Mouse (Mus musculus) neural tube, embryonic 11.5 days (tissue): ENCODE data around the gene Stn1. TPM values are rescaled to one million over a fixed set of nuclear protein-coding genes. Genes with fewer than 3 reads are reported as not detected.

Experiments used
- ATAC-seq: fragments of 200-750 bp; cut with Nextera tagmentation; 2 replicates; pipeline ENCODE4 v1.8.0; 2017; ENCODE audit warnings: moderate number of reproducible peaks, mild to moderate bottlenecking, moderate TSS enrichment, moderate library complexity; ENCODE audit not compliant: insufficient read depth, low FRiP score, low TSS enrichment
- DNase-seq: peaks from one replicate; pipeline ENCODE4 v3.0.0-alpha.2; 2015; ENCODE audit warnings: low spot score
- H3K27ac ChIP-seq: fragments of 300-500 bp; sonication (generic); 2 replicates; pipeline ENCODE4 v1.5.1; 2014; ENCODE audit warnings: low read depth, mild to moderate bottlenecking, low read length
- H3K27me3 ChIP-seq: fragments of 300-500 bp; sonication (generic); 2 replicates; pipeline ENCODE4 v1.6.1; 2014; ENCODE audit warnings: mild to moderate bottlenecking, low read length, mixed read lengths; ENCODE audit not compliant: control insufficient read depth, insufficient read depth
- H3K36me3 ChIP-seq: fragments of 300-500 bp; sonication (generic); 2 replicates; pipeline ENCODE4 v1.6.1; 2014; ENCODE audit warnings: mild to moderate bottlenecking, low read length, moderate library complexity, mixed read lengths; ENCODE audit not compliant: control insufficient read depth, insufficient read depth
- H3K4me1 ChIP-seq: fragments of 300-500 bp; sonication (generic); 2 replicates; pipeline ENCODE4 v1.6.1; 2014; ENCODE audit warnings: low read length, mixed read lengths; ENCODE audit not compliant: control insufficient read depth, insufficient read depth
- H3K4me2 ChIP-seq: fragments of 300-500 bp; sonication (generic); 2 replicates; pipeline ENCODE4 v1.6.1; 2014; ENCODE audit warnings: low read depth, mild to moderate bottlenecking, moderate library complexity
- H3K4me3 ChIP-seq: fragments of 300-500 bp; sonication (generic); 2 replicates; pipeline ENCODE4 v1.5.1; 2014; ENCODE audit warnings: low read depth, low read length
- H3K9ac ChIP-seq: fragments of 300-500 bp; sonication (generic); 2 replicates; pipeline ENCODE4 v1.6.1; 2014; ENCODE audit warnings: mild to moderate bottlenecking, low read length
- H3K9me3 ChIP-seq: fragments of 300-500 bp; sonication (generic); 2 replicates; pipeline ENCODE4 v1.6.1; 2016; ENCODE audit warnings: low read length; ENCODE audit not compliant: control insufficient read depth
- WGBS: fragments of 180-500 bp; shearing (Covaris S2); extraction: QIAGEN DNeasy Blood & Tissue Kit; methylation state at CpG from one replicate; pipeline ENCODE4 v1.1.7; 2014; 5-methylcytosine and 5-hydroxymethylcytosine counted together
- polyA plus RNA-seq: library from polyadenylated mRNA; unstranded; fragments of >200 nt; fragmentation: Nextera tagmentation; extraction: Ambion mirVana; gene quantifications from 2 replicates; pipeline ENCODE4 v1.2.1, GENCODE M21; 2014

The Stn1 gene
- polyA plus RNA-seq, 1 experiment from 2014 or later: 56.7 TPM

- ATAC-seq (no peak), DNase-seq (no peak)
- H3K4me3 ChIP-seq: no peak overlapping the region
- no peak overlapping the region for H3K27ac ChIP-seq
- no peaks in the 10 kb centered on the region for H3K4me1 ChIP-seq
- H3K4me2 ChIP-seq: no peak overlapping the region
- H3K36me3 ChIP-seq: no peaks in the 10 kb centered on the region
- H3K9ac ChIP-seq: no peak overlapping the region
- WGBS: 85% methylated on average over 9 of the region's 9 CpGs
- H3K9me3 ChIP-seq: no peaks in the 10 kb centered on the region
- no peaks in the 10 kb centered on the region for H3K27me3 ChIP-seq
These were observed 11.9 kb upstream of the Stn1 start for GRCm38 (mm10) chr19:47549174-47549573.

DNA sequence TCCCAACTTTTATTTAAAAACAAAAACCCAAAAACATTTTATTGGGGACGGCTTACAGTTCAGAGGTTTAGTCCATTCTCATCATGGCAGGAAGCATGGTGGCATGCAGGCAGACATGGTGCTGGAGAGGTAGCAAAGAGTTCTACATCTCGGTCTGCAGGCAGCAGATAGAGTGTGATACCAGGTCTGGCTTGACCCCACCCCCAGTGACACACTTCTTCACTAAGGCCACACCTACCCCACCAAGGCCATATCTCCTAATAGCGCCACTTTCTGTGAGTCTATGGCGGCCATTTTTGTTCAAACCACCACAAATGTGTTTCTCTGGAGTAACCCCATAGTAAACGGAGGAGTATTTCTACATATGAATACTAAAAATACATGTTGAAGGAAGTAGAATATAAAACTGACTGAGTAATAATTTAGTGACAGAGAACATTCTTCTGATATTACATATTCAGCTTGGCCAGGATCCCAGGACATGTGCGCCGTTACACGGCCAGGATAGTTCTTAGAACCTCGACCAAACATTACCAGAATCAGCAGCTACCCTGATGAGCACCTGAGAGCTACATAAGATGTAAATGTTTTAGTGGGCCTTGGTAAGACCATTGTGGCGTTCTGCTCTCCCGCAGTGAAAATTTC lies 11.2 kb upstream of the Stn1 start:
- H3K9ac ChIP-seq: no peak overlapping the region
- H3K27me3 ChIP-seq: no peaks in the 10 kb centered on the region
- no peak for DNase-seq
- 91% methylated on average over 11 of the region's 11 CpGs for WGBS
- H3K4me1 ChIP-seq: no peaks in the 10 kb centered on the region
- H3K4me2 ChIP-seq: no peak overlapping the region
- H3K27ac ChIP-seq: no peak overlapping the region
- no peaks in the 10 kb centered on the region for H3K9me3 ChIP-seq
- no peaks in the 10 kb centered on the region for H3K36me3 ChIP-seq
- no peak for ATAC-seq
- no peak overlapping the region for H3K4me3 ChIP-seq

- no peaks in the 10 kb centered on the region for H3K9me3 ChIP-seq
- no peaks in the 10 kb centered on the region for H3K36me3 ChIP-seq
- no peak overlapping the region for H3K4me2 ChIP-seq
- H3K4me1 ChIP-seq: no peaks in the 10 kb centered on the region
- DNase-seq (no peak), ATAC-seq (no peak)
- no peak overlapping the region for H3K27ac ChIP-seq
- H3K4me3 ChIP-seq: no peak overlapping the region
- no peak overlapping the region for H3K9ac ChIP-seq
- H3K27me3 ChIP-seq: no peaks in the 10 kb centered on the region
These were observed 8.2 kb upstream of the Stn1 start for GRCm38 (mm10) chr19:47545528-47545927.

DNA sequence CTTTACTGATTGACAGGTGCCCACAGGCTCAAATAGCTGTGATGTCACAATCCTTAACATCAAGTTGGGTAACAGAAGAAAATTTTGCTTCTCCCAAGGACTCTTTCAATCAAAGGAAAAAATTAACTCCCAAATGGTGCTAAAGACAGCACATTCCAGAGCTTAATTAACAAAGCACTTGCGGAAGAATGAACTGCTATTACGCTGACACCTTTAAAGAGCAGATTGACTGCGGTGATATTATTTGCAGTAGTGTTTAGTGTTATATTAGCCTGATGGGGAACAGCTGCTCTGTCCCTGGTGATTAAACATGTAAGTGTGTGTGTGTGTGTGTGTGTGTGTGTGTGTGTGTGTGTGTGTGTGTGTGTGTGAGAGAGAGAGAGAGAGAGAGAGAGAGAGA lies 7.7 kb upstream of the Stn1 start:
- H3K4me1 ChIP-seq: no peaks in the 10 kb centered on the region

GRCm38 (mm10) chr19:47542441-47542840 lies 5.1 kb upstream of the Stn1 start:
- Histone ChIP-seq H3K27ac (no peak overlapping the region), H3K4me2 (no peak overlapping the region)
- WGBS: 73% methylated on average over 7 of the region's 7 CpGs

More for the DNA sequence above, 7.7 kb upstream of the Stn1 start:
- Histone ChIP-seq H3K27ac (no peak overlapping the region), H3K4me3 (no peak overlapping the region), H3K4me2 (no peak overlapping the region), H3K9ac (no peak overlapping the region), H3K36me3 (no peaks in the 10 kb centered on the region), H3K9me3 (no peaks in the 10 kb centered on the region), H3K27me3 (no peaks in the 10 kb centered on the region)
- no peak for DNase-seq
- no peak for ATAC-seq
- WGBS: 44% methylated on average over 3 of the region's 3 CpGs

DNA sequence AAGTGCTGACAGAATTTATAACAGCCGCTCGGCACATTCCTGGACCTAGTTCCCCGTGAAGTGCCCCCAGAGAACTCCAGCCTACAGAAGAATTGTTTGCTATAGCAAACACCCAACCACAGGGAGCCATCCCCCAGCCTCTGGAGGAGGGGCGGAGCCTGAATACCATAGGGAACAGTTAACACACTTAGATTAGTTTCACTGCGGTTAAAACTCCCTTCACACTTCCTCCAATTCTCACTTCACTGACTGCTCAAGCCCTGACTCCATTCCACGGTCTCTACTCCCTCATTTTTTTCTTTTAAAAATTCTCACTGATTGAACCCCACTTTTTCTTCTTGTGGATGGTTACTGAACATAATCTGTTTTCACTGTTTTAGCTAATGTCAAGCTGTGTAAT lies 1.5 kb upstream of the Stn1 start:
- Histone ChIP-seq H3K27me3 (no peaks in the 10 kb centered on the region), H3K9me3 (no peaks in the 10 kb centered on the region), H3K4me2 (no peak overlapping the region), H3K4me1 (peaks cover 10% of the 10 kb centered on the region), H3K36me3 (no peaks in the 10 kb centered on the region), H3K9ac (no peak overlapping the region), H3K27ac (no peak overlapping the region), H3K4me3 (no peak overlapping the region)
- DNase-seq (no peak), ATAC-seq (no peak)
- 13% methylated on average over 6 of the region's 6 CpGs for WGBS

More at GRCm38 (mm10) chr19:47542441-47542840, 5.1 kb upstream of the Stn1 start:
- no peaks in the 10 kb centered on the region for H3K27me3 ChIP-seq
- no peak for ATAC-seq
- peaks cover 5% of the 10 kb centered on the region; the same call in 1 of the 2 replicates for H3K4me1 ChIP-seq
- H3K36me3 ChIP-seq: no peaks in the 10 kb centered on the region
- no peak overlapping the region for H3K4me3 ChIP-seq
- no peak overlapping the region for H3K9ac ChIP-seq
- H3K9me3 ChIP-seq: no peaks in the 10 kb centered on the region
- no peak for DNase-seq

DNA sequence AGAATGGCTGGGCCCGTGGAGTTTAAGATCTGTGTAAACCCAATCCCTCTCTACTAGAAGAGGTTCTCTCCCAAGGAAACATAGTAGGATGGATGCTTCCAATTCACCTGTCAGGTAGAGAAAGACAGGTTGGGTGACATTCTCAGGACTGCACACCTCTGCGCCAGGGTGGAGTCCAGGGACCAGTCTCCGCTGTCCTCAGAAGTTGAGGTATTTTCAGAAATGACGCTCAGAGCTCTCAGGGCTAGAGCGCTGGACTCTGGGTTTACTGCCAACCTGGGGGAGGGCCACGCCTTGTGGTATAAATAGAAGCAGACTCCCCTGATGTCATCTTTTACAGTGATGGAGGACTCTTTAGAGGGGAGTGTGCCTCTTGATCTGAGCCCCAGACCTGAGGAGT lies 572 bp upstream of the Stn1 start:
- no peaks in the 10 kb centered on the region for H3K36me3 ChIP-seq
- 0 out of 2 replicates have a peak overlapping the region, but pooled peaks have one; percentile 15 for H3K27ac ChIP-seq
- ATAC-seq (no peak), DNase-seq (no peak)
- H3K4me2 ChIP-seq: peak overlapping the region; percentile 71
- H3K9me3 ChIP-seq: no peaks in the 10 kb centered on the region
- no peak overlapping the region for H3K4me3 ChIP-seq
- H3K9ac ChIP-seq: peak overlapping the region; percentile 35
- H3K4me1 ChIP-seq: peaks cover 10% of the 10 kb centered on the region
- 80% methylated on average over 6 of the region's 6 CpGs for WGBS
- no peaks in the 10 kb centered on the region for H3K27me3 ChIP-seq

- Histone ChIP-seq H3K27me3 (no peaks in the 10 kb centered on the region), H3K4me1 (peaks cover 10% of the 10 kb centered on the region), H3K27ac (peak overlapping the region; percentile 53; the same call in 1 of the 2 replicates), H3K4me2 (peak overlapping the region; percentile 71), H3K36me3 (no peaks in the 10 kb centered on the region), H3K9me3 (no peaks in the 10 kb centered on the region), H3K9ac (peak overlapping the region; percentile 61), H3K4me3 (peak overlapping the region; percentile 43)
- DNase-seq: peak; percentile 99
- peak; percentile 96 for ATAC-seq
- WGBS: 4% methylated on average over 38 of the region's 39 CpGs
These were observed 597 bp downstream of the Stn1 start for GRCm38 (mm10) chr19:47536521-47537299.

- no peak overlapping the region for H3K9ac ChIP-seq
- H3K4me2 ChIP-seq: no peak overlapping the region
- H3K27ac ChIP-seq: no peak overlapping the region
- H3K9me3 ChIP-seq: no peaks in the 10 kb centered on the region
- ATAC-seq (no peak), DNase-seq (no peak)
- WGBS: 85% methylated on average over 1 of the region's 1 CpGs
- H3K4me1 ChIP-seq: peaks cover 10% of the 10 kb centered on the region
- H3K36me3 ChIP-seq: no peaks in the 10 kb centered on the region
- no peaks in the 10 kb centered on the region for H3K27me3 ChIP-seq
- no peak overlapping the region for H3K4me3 ChIP-seq
These were observed 3.2 kb downstream of the Stn1 start for GRCm38 (mm10) chr19:47534131-47534530.
